Mouse (Mus musculus) bone marrow, adult 2 months (tissue): ENCODE data around the gene Fam198b.

Experiments
- CTCF ChIP-seq: fragments of 200-500 bp; IDR thresholded peaks from 2 replicates; pipeline ENCODE4 v1.5.1; 2011; ENCODE audit warnings: low read length, control low read depth; ENCODE audit not compliant: control insufficient read depth, insufficient read depth
- POLR2A ChIP-seq: fragments of 200-500 bp; IDR thresholded peaks from 2 replicates; pipeline ENCODE4 v1.6.1; 2011; ENCODE audit warnings: low read depth, mild to moderate bottlenecking, control low read depth, low read length, borderline replicate concordance; ENCODE audit not compliant: control insufficient read depth

- TF ChIP-seq CTCF: no peak
- no peak for TF ChIP-seq POLR2A
Measured at GRCm38 (mm10) chr3:79918761-79919160, 34.4 kb downstream of the Fam198b start.
